Mouse (Mus musculus) limb, embryonic 14.5 days (tissue): ENCODE data around the gene Gm136. TPM values are rescaled to one million over a fixed set of nuclear protein-coding genes. Genes with fewer than 3 reads are reported as not detected.

Experiments used
- ATAC-seq: fragments of 200-750 bp; cut with Nextera tagmentation; 2 replicates; pipeline ENCODE4 v1.8.0; 2017; ENCODE audit warnings: low read depth, moderate number of reproducible peaks, moderate TSS enrichment; ENCODE audit not compliant: low FRiP score
- DNase-seq: peaks from one replicate; pipeline ENCODE4 v3.0.0-alpha.2; 2015; ENCODE audit warnings: low spot score
- H3K27ac ChIP-seq: fragments of 300-500 bp; sonication (generic); replicated peaks from 2 replicates; pipeline ENCODE4 v1.5.1; 2014; ENCODE audit warnings: low read depth, mild to moderate bottlenecking, low read length, moderate library complexity, mixed read lengths
- H3K27me3 ChIP-seq: fragments of 300-500 bp; sonication (generic); 2 replicates; pipeline ENCODE4 v1.6.1; 2014; ENCODE audit warnings: low read length, mixed read lengths; ENCODE audit not compliant: control insufficient read depth, insufficient read depth
- H3K36me3 ChIP-seq: fragments of 300-500 bp; sonication (generic); 2 replicates; pipeline ENCODE4 v1.6.1; 2014; ENCODE audit warnings: mild to moderate bottlenecking, low read length, moderate library complexity, mixed read lengths; ENCODE audit not compliant: control insufficient read depth, insufficient read depth
- H3K4me1 ChIP-seq: fragments of 300-500 bp; sonication (generic); 2 replicates; pipeline ENCODE4 v1.6.1; 2014; ENCODE audit warnings: antibody characterized with exemption, low read length, mixed read lengths; ENCODE audit not compliant: control insufficient read depth, insufficient read depth
- H3K4me2 ChIP-seq: fragments of 300-500 bp; sonication (generic); replicated peaks from 2 replicates; pipeline ENCODE4 v1.6.1; 2014; ENCODE audit warnings: low read depth, mild to moderate bottlenecking, low read length, moderate library complexity; ENCODE audit not compliant: severe bottlenecking
- H3K4me3 ChIP-seq: fragments of 300-500 bp; sonication (generic); replicated peaks from 2 replicates; pipeline ENCODE4 v1.5.1; 2014; ENCODE audit warnings: low read length
- H3K9ac ChIP-seq: fragments of 300-500 bp; sonication (generic); 2 replicates; pipeline ENCODE4 v1.6.1; 2014; ENCODE audit warnings: mild to moderate bottlenecking, low read depth, low read length, moderate library complexity; ENCODE audit not compliant: severe bottlenecking
- H3K9me3 ChIP-seq: fragments of 300-500 bp; sonication (generic); 2 replicates; pipeline ENCODE4 v1.6.1; 2016; ENCODE audit warnings: low read length; ENCODE audit not compliant: control insufficient read depth
- POLR2A ChIP-seq: fragments of 200-500 bp; IDR thresholded peaks from 2 replicates; pipeline ENCODE4 v1.8.0; 2012; ENCODE audit warnings: inconsistent platforms, mild to moderate bottlenecking, moderate library complexity, borderline replicate concordance; ENCODE audit not compliant: insufficient read depth, insufficient read length; ENCODE audit errors: extremely low read depth
- WGBS: fragments of 180-500 bp; shearing (Covaris S2); extraction: QIAGEN DNeasy Blood & Tissue Kit; methylation state at CpG from one replicate; pipeline ENCODE4 v1.1.7; 2014; 5-methylcytosine and 5-hydroxymethylcytosine counted together
- polyA plus RNA-seq, 2 experiments: library from polyadenylated mRNA; depleted of rRNA in 1 of 2; stranded (reverse) in 1 of 2; unstranded in 1 of 2; fragments of >200 nt; fragmentation: Nextera tagmentation in 1 of 2; extraction: Ambion mirVana in 1 of 2; gene quantifications; 2 replicates each; pipeline versions ENCODE4 v1.2.1 to v1.2.3; 2012 to 2014

Gm136 gene
- polyA plus RNA-seq, 2 experiments, result not detected

DNA sequence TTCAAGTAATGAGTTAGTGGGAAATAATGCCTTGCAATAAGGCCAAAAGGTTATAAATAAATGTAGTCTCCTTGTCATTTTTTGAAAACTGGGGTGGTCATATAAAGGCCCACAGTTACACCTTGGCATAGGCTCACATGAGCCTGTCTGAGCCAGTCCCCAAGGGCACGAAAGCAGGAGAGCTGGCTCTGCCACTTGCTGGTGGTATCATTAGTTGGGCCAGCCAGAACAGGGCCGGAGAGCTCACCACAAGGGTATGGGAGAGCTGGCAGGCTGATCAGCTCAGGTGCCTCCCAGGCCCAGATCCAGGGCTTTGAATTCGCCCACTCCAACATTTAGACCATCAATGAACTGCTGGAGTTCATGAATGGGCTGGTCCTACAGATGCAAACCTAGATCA lies 30.4 kb upstream of the Gm136 start:
- Histone ChIP-seq H3K27ac (no peak overlapping the region), H3K4me1 (no peaks in the 10 kb centered on the region), H3K4me3 (no peak overlapping the region), H3K4me2 (no peak overlapping the region), H3K27me3 (no peaks in the 10 kb centered on the region), H3K9ac (no peak overlapping the region), H3K9me3 (no peaks in the 10 kb centered on the region), H3K36me3 (no peaks in the 10 kb centered on the region)
- ATAC-seq, result no peak
- 81% methylated on average over 3 of the region's 3 CpGs for WGBS
- no peak for TF ChIP-seq POLR2A
- no peak for DNase-seq

DNA sequence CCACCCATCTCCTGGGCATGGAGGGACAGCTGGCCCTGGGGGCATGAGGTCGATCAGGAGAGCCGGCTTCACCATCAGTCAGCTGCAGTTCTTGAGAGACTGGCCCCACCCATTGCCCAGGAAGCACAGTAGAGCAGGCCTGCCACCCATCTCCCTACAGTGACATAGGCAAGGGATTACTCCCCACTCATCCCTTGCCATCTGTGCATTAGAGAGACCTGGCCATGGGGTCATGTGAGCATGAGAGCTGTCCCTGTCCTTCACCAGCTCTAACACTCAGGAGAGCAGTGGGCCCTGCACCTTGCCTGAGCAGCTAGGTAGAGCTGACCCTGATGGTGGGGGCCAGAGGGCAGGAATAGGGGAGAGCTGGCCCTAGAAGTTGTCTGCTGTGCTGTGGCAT lies 29.6 kb upstream of the Gm136 start:
- DNase-seq (no peak), ATAC-seq (no peak)
- WGBS, result 64% methylated on average over 2 of the region's 2 CpGs
- H3K4me3 ChIP-seq, result no peak overlapping the region
- H3K9ac ChIP-seq, result no peak overlapping the region
- no peaks in the 10 kb centered on the region for H3K27me3 ChIP-seq
- TF ChIP-seq POLR2A, result no peak
- no peak overlapping the region for H3K4me2 ChIP-seq
- no peaks in the 10 kb centered on the region for H3K36me3 ChIP-seq
- no peak overlapping the region for H3K27ac ChIP-seq
- no peaks in the 10 kb centered on the region for H3K9me3 ChIP-seq
- H3K4me1 ChIP-seq, result no peaks in the 10 kb centered on the region

DNA sequence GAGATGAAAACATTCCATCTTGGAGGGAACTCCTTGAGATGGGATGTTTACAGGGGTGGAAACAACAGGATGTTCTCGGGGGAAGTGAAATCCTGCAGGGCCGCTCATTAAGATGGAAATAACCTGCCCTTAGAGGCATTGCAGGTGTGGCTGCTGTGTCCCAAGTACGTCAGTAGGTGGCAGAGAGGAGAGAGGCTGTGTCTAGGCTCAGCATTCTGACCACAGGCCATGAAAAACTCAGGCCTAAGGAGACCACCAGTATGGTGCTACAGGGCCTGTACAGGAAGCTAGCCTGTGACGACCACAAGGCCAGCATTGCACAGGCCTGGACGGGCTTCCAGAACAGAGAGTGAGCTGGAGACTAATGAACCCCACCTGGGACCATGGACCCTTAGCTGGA lies 28.8 kb upstream of the Gm136 start:
- Histone ChIP-seq H3K27me3 (no peaks in the 10 kb centered on the region), H3K9ac (no peak overlapping the region), H3K36me3 (no peaks in the 10 kb centered on the region), H3K9me3 (no peaks in the 10 kb centered on the region), H3K4me1 (no peaks in the 10 kb centered on the region), H3K4me2 (no peak overlapping the region), H3K27ac (no peak overlapping the region), H3K4me3 (no peak overlapping the region)
- DNase-seq (no peak), ATAC-seq (no peak)
- no peak for TF ChIP-seq POLR2A
- WGBS, result 55% methylated on average over 5 of the region's 5 CpGs

DNA sequence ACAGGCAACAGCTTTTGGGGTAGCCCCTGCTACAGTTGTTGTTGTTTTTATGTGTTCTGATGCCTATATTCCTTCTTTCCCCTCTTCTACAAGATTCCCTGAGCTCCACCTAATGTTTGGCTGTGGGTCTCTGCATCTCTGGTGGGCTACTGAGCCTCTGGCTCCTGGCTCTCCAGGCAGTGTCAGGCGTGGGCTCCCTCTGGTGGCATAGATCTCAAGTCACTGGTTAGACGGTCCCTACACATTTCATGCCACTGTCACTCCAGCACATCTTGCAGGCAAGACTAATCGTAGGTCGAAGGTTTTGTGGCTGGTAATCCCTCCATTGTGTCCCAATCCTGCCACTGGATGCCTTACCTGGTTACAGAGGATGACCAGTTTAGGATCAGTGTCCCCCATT lies 26.7 kb upstream of the Gm136 start:
- DNase-seq (no peak), ATAC-seq (no peak)
- H3K27me3 ChIP-seq, result no peaks in the 10 kb centered on the region
- H3K4me1 ChIP-seq, result peaks cover 2% of the 10 kb centered on the region; the same call in 1 of the 2 replicates
- no peak overlapping the region for H3K4me2 ChIP-seq
- H3K4me3 ChIP-seq, result no peak overlapping the region
- WGBS, result 26% methylated on average over 4 of the region's 4 CpGs
- H3K27ac ChIP-seq, result no peak overlapping the region
- no peak for TF ChIP-seq POLR2A
- H3K9me3 ChIP-seq, result no peaks in the 10 kb centered on the region
- no peak overlapping the region for H3K9ac ChIP-seq
- no peaks in the 10 kb centered on the region for H3K36me3 ChIP-seq

DNA sequence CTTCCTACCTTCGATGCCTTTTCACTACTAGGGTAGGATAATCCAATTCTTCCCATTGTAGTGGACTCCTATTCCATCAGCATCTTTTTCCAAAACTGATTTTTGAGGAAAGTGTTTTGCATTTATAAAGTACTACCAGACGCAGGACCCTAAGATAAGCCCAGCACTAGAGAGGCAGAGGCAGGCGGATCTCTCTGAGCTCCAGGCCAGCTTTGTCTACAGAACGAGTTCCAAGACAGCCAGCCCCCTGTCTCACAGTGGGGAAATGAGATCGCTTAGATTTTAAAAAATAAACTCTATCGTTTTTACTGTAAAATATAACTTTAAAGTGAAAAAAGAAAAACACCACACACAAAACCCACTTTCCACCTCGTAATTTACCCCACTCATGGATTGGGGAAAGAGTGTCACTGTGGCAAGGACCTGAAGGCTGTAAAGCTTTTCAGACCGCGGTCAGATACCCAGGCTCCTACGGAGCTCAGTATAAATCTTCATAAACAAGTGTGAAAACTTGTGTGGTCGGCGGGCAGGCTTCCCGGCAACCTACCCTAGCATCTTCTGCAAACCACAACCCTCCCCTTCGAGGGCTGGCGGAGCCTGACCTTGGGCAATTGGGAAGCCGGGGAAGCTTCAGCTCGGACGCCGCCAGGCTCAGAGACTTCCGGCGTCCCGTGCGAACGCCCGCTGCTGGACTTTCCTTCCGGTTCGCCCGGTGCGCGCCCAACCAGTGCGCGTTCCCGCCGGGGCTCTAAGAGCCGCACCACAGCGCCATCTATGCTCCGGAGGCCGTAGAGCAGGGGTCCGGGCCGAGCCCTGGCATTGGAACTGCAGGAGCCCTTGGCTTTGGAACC lies 21.8 kb upstream of the Gm136 start, which contains the start of gene Smim8:
Gene Smim8, minus strand, starts transcription at position 747 of the 851 bp plus-strand sequence.
- peak within 1 kb of the TSS; percentile 66 for H3K4me2 ChIP-seq
- H3K4me1 ChIP-seq, result peaks cover 2% of the 10 kb centered on the region; the same call in 1 of the 2 replicates
- 6% methylated on average over 40 of the region's 40 CpGs for WGBS
- peak within 1 kb of the TSS; percentile 81 for H3K9ac ChIP-seq
- peak; percentile 92; the same call in 1 of the 2 replicates for TF ChIP-seq POLR2A
- peak within 1 kb of the TSS; percentile 77 for H3K27ac ChIP-seq
- DNase-seq, result peak; percentile 94
- no peaks in the 10 kb centered on the region for H3K9me3 ChIP-seq
- H3K36me3 ChIP-seq, result no peaks in the 10 kb centered on the region
- H3K4me3 ChIP-seq, result peak within 1 kb of the TSS; percentile 63
- H3K27me3 ChIP-seq, result no peaks in the 10 kb centered on the region
- ATAC-seq, result peak; percentile 92
